Mouse (Mus musculus): ENCODE results near the gene Ppp1r14a. TPM values are rescaled to one million over a fixed set of nuclear protein-coding genes. Genes with fewer than 3 reads are reported as not detected.

Gene Ppp1r14a
- polyA plus RNA-seq, 1 experiment from 2014 or later: 25.1 TPM

DNA sequence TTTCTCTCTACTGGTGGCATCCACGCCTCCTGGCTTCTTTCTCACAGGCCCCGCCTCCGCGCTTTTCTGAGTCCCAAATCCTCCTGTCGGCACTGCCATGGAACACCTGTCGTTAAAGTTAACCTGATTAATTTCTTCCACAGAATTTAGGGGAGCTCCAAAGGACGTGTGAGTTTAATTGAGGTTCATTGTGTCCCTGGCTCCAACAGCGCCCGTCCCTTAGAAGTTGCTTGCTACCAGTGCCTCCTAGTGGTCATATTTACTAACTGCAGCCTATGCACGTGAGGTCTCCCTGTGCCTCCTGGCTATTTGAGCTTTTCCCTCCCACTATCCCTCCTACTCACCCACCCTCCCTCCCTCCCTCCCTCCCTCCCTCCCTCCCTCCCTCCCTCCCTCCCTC, 7.9 kb downstream of the Ppp1r14a start:
- WGBS: 10% methylated on average over 10 of the region's 10 CpGs
- ATAC-seq (ENCODE audit: low FRiP score, low TSS enrichment): no peak; the same call in 1 of the 2 replicates
- H3K4me3 ChIP-seq (ENCODE audit: low read length): no peak overlapping the region

DNA sequence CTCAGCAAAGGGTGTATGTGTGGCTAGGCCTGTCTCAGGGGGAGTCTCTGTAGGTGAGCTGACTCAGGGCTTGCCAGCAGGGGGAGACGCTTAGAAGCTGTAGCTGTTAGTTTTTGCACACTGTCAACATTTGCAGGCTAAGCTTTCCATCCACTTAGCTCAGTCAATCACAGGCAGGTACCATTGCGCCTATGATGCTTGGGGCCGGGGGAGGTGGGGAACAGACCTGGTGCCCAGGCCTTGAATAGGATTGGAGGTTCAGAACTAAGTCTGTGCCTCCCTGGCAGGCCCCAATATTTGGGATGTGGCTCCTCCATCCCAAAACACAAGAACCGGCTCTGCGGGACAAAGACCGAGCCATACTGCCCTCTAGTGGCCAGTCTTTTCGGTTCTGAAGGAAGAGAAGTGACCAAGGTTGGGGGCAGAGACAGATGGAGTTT, 12.0 kb downstream of the Ppp1r14a start:
- Histone ChIP-seq H3K27ac (ENCODE audit: low read length) (no peak overlapping the region), H3K36me3 (ENCODE audit: insufficient read depth, low read length) (no peaks in the 10 kb centered on the region), H3K9me3 (ENCODE audit: low read length) (no peaks in the 10 kb centered on the region), H3K4me2 (replicated peaks; ENCODE audit: low read depth, low read length) (0 out of 2 replicates have a peak overlapping the region, but pooled peaks have one; percentile 17), H3K27me3 (ENCODE audit: insufficient read depth, low read length) (peaks cover 27% of the 10 kb centered on the region), H3K4me3 (ENCODE audit: low read length) (no peak overlapping the region), H3K9ac (replicated peaks; ENCODE audit: low read length) (no peak overlapping the region), H3K4me1 (ENCODE audit: insufficient read depth, low read length) (peaks cover 18% of the 10 kb centered on the region)
- 0% methylated on average over 7 of the region's 7 CpGs for WGBS
- no peak for ATAC-seq (ENCODE audit: low FRiP score, low TSS enrichment)

More for the DNA sequence above, 7.9 kb downstream of the Ppp1r14a start:
- no peak overlapping the region for H3K27ac ChIP-seq (ENCODE audit: low read length)
- peak overlapping the region; percentile 35; the same call in 1 of the 2 replicates for H3K4me2 ChIP-seq (replicated peaks; ENCODE audit: low read depth, low read length)
- H3K9ac ChIP-seq (replicated peaks; ENCODE audit: low read length): no peak overlapping the region
- H3K4me1 ChIP-seq (ENCODE audit: insufficient read depth, low read length): peaks cover 18% of the 10 kb centered on the region
- no peaks in the 10 kb centered on the region for H3K9me3 ChIP-seq (ENCODE audit: low read length)
- no peaks in the 10 kb centered on the region for H3K36me3 ChIP-seq (ENCODE audit: insufficient read depth, low read length)
- H3K27me3 ChIP-seq (ENCODE audit: insufficient read depth, low read length): 0 out of 2 replicates have a peak, but pooled peaks cover 2% of the 10 kb centered on the region

DNA sequence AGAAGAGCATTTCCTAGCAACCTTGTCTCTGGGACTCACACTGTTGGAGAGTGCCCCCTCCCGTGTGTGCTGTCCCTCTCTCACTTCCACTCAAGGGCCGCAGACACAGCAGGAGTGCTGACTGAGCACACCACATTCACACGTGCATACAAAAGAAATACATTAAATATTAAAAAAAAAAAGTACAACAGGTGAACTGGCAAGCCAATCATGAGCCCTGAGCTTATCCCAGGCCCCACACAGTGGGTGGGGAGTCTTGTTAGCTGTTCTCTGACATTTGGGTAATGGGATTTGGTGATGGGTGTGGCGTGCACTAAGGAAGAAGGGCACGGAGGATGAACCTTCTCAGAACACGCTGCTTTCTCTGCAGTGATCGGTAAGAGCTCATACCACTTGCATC, 13.5 kb downstream of the Ppp1r14a start:
- 78% methylated on average over 7 of the region's 7 CpGs for WGBS
- no peak overlapping the region for H3K27ac ChIP-seq (ENCODE audit: low read length)
- no peak overlapping the region for H3K4me3 ChIP-seq (ENCODE audit: low read length)
- peaks cover 24% of the 10 kb centered on the region for H3K4me1 ChIP-seq (ENCODE audit: insufficient read depth, low read length)
- H3K9me3 ChIP-seq (ENCODE audit: low read length): no peaks in the 10 kb centered on the region
- H3K9ac ChIP-seq (replicated peaks; ENCODE audit: low read length): no peak overlapping the region
- H3K36me3 ChIP-seq (ENCODE audit: insufficient read depth, low read length): no peaks in the 10 kb centered on the region
- H3K27me3 ChIP-seq (ENCODE audit: insufficient read depth, low read length): peaks cover 31% of the 10 kb centered on the region
- no peak overlapping the region for H3K4me2 ChIP-seq (replicated peaks; ENCODE audit: low read depth, low read length)
- no peak for ATAC-seq (ENCODE audit: low FRiP score, low TSS enrichment)

DNA sequence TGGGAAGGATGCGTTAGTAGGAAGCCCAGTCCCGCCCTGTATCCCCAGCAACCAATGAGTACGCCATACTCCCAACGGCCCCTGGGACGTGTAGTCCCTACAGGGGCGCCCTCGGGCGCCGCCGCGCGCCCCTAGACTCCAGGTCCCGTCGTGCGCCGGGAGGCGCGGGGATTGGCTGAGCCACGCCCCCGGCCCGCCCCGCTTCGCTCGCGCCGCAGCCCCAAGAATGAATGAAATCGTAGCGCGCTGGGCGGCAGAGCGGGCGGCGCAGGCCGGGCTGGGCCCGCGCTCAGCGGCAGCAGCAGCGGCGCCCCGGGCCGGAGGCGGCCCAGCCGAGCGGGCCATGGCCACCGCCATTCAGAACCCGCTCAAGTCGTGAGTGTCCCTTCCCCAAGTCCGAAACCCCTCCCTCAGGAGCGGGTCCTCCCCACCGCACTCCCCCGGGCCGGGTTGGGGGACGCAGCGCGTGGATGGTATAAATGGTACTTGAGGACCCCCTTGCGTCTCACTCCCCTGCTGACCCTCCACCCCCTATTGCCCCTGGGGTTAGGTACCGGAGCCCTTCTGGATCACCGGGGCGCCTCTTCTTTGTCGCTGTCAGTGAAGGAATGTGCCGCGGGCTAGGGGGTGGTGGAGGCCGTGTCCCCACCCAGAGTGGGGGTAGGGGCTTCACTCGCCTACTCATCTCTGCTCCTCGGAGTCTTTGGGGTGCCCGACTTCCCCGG, 14.8 kb downstream of the Ppp1r14a start, which contains the start of gene Dpf1:
TSS of gene Dpf1 (plus strand) at position 214 of the 725 bp plus-strand sequence.
- Histone ChIP-seq H3K4me3 (ENCODE audit: low read length) (peak within 1 kb of the TSS; percentile 56), H3K4me2 (replicated peaks; ENCODE audit: low read depth, low read length) (peak within 1 kb of the TSS; percentile 98), H3K9ac (replicated peaks; ENCODE audit: low read length) (peak within 1 kb of the TSS; percentile 69), H3K27me3 (ENCODE audit: insufficient read depth, low read length) (peaks cover 40% of the 10 kb centered on the region), H3K27ac (ENCODE audit: low read length) (no peak within 1 kb of the TSS), H3K9me3 (ENCODE audit: low read length) (no peaks in the 10 kb centered on the region), H3K36me3 (ENCODE audit: insufficient read depth, low read length) (no peaks in the 10 kb centered on the region), H3K4me1 (ENCODE audit: insufficient read depth, low read length) (peaks cover 33% of the 10 kb centered on the region)
- 0% methylated on average over 47 of the region's 67 CpGs for WGBS
- peak; percentile 86 for ATAC-seq (ENCODE audit: low FRiP score, low TSS enrichment)

DNA sequence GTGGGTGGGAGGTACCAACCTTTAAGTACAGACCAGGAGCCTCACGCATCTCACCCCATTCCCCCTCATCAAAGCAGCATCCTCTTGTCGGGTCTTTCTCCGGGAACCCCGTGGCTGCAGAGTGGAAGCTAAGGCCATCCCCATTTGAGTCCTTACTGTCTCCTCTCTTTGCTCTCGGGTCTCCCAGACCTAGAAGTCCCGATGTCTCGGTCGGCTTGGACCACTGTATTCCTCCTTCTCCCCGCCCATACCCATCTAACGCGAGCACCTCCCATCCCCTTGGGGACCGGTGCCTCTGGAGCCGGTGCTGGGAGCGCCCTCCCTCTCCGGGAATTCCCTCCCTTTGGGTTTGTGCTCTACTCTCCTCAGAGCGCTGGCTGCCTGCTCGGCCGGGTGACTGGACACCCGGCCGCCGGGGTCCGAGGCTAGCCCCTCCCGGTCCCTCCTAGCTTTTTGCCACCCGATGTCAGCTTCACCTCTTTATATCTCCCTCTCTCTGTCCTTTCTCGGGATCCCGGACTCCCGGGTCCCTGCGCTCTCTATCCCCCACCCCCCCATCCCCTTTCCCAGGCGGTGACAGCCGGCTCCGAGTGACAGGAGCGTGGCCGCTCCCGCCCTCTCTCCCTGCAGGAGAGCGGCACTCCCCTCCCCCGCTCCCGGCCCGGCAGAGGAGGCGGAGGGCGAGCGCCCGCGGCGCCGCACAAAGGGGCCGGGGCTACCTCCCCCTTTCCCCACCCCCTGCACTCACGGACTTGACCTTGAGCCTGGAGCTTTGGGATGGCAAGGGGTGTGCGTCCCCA, 15.6 kb downstream of the Ppp1r14a start:
- H3K4me1 ChIP-seq (ENCODE audit: insufficient read depth, low read length): peaks cover 41% of the 10 kb centered on the region
- no peak for ATAC-seq (ENCODE audit: low FRiP score, low TSS enrichment)
- no peaks in the 10 kb centered on the region for H3K36me3 ChIP-seq (ENCODE audit: insufficient read depth, low read length)
- no peak overlapping the region for H3K27ac ChIP-seq (ENCODE audit: low read length)
- no peaks in the 10 kb centered on the region for H3K9me3 ChIP-seq (ENCODE audit: low read length)
- under 1% methylated on average over 48 of the region's 48 CpGs for WGBS
- H3K9ac ChIP-seq (replicated peaks; ENCODE audit: low read length): peak overlapping the region; percentile 69
- peak overlapping the region; percentile 98 for H3K4me2 ChIP-seq (replicated peaks; ENCODE audit: low read depth, low read length)
- peaks cover 44% of the 10 kb centered on the region for H3K27me3 ChIP-seq (ENCODE audit: insufficient read depth, low read length)
- H3K4me3 ChIP-seq (ENCODE audit: low read length): peak overlapping the region; percentile 56

DNA sequence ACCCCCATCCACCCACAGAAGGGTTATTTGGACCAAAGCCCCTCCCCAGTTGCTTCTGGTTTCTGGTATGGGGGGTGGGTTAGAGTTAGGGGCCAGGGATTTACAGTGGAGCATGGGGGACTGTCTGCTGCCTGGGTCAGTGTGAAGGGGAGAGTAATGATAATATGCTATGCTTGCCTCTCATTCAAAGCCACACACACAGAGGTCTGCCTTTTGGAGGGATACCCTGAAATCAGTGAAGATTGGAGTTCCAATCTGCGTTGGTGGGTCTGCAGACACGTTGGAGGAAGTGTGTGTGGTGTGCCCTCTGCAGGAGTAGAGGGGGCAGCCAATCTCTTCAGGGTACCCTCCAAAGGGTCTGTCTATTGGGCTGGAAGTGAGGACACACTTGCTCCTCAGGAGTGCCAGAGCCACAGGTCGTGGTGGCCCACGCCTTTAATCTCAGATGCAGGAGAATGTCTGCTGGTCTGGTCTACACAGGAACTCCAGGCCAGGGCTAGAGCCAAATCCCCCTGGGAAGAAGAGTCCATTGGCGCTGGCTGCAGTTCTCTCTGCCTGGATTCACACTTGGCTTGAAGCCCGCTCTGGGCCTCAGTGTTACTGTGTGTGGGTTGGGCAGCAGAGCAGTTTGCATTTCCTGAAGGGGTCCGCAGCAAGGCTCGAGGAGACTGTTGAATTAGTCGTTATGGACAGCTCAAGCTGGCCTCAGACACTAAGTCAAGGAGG, 16.3 kb downstream of the Ppp1r14a start:
- Histone ChIP-seq H3K4me3 (ENCODE audit: low read length) (peak overlapping the region; percentile 56), H3K27me3 (ENCODE audit: insufficient read depth, low read length) (peaks cover 51% of the 10 kb centered on the region), H3K4me1 (ENCODE audit: insufficient read depth, low read length) (peaks cover 42% of the 10 kb centered on the region), H3K9ac (replicated peaks; ENCODE audit: low read length) (peak overlapping the region; percentile 69; the same call in 1 of the 2 replicates), H3K27ac (ENCODE audit: low read length) (no peak overlapping the region), H3K4me2 (replicated peaks; ENCODE audit: low read depth, low read length) (peak overlapping the region; percentile 98), H3K9me3 (ENCODE audit: low read length) (no peaks in the 10 kb centered on the region), H3K36me3 (ENCODE audit: insufficient read depth, low read length) (no peaks in the 10 kb centered on the region)
- ATAC-seq (ENCODE audit: low FRiP score, low TSS enrichment): no peak
- WGBS: 27% methylated on average over 9 of the region's 9 CpGs

DNA sequence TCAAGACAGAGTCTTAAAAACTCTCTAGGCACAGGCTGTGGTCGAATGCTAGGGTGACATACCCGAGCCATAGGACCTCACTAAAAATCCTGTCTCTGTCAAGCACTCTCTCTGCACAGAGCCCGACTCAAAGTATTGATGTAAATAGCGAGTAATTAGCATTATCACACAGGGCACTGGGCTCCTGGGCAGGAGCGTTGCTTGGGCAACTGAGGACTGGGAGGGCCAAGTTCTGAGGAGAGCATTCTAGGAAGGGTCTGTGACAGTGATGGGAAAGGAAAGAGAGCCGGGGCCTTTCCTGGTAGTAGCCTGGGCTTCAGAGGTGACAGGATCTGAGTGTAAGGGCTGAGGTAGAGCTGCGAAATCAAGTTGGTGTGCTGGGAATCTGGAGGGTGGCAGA, 17.0 kb downstream of the Ppp1r14a start:
- H3K27me3 ChIP-seq (ENCODE audit: insufficient read depth, low read length): peaks cover 57% of the 10 kb centered on the region
- H3K36me3 ChIP-seq (ENCODE audit: insufficient read depth, low read length): no peaks in the 10 kb centered on the region
- no peak overlapping the region for H3K4me2 ChIP-seq (replicated peaks; ENCODE audit: low read depth, low read length)
- no peak overlapping the region for H3K4me3 ChIP-seq (ENCODE audit: low read length)
- no peak for ATAC-seq (ENCODE audit: low FRiP score, low TSS enrichment)
- no peak overlapping the region for H3K27ac ChIP-seq (ENCODE audit: low read length)
- no peak overlapping the region for H3K9ac ChIP-seq (replicated peaks; ENCODE audit: low read length)
- no peaks in the 10 kb centered on the region for H3K9me3 ChIP-seq (ENCODE audit: low read length)
- 50% methylated on average over 7 of the region's 7 CpGs for WGBS
- peaks cover 42% of the 10 kb centered on the region for H3K4me1 ChIP-seq (ENCODE audit: insufficient read depth, low read length)

DNA sequence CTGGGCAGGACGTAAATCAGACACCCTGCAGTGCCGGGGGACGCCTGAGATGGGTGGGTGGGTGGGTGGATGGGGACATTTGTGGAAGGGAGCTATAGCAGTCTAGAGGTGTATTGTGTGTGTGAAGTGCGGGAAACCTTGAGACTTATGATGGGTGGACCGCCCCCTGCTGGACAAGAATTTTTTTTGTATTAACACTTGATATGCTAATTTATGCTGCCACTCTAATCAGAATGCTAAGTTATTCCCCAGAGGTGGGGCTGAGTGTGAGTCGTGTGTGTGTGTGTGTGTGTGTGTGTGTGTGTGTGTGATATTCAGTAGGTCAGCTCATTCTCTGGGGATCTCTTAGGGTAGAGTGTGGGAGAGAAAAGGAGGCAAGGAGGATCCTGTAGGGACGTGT, 17.5 kb downstream of the Ppp1r14a start:
- Histone ChIP-seq H3K4me2 (replicated peaks; ENCODE audit: low read depth, low read length) (no peak overlapping the region), H3K4me1 (ENCODE audit: insufficient read depth, low read length) (peaks cover 42% of the 10 kb centered on the region), H3K36me3 (ENCODE audit: insufficient read depth, low read length) (no peaks in the 10 kb centered on the region), H3K9ac (replicated peaks; ENCODE audit: low read length) (no peak overlapping the region), H3K27ac (ENCODE audit: low read length) (no peak overlapping the region), H3K4me3 (ENCODE audit: low read length) (no peak overlapping the region), H3K9me3 (ENCODE audit: low read length) (no peaks in the 10 kb centered on the region), H3K27me3 (ENCODE audit: insufficient read depth, low read length) (peaks cover 57% of the 10 kb centered on the region)
- WGBS: 32% methylated on average over 7 of the region's 7 CpGs
- no peak for ATAC-seq (ENCODE audit: low FRiP score, low TSS enrichment)

DNA sequence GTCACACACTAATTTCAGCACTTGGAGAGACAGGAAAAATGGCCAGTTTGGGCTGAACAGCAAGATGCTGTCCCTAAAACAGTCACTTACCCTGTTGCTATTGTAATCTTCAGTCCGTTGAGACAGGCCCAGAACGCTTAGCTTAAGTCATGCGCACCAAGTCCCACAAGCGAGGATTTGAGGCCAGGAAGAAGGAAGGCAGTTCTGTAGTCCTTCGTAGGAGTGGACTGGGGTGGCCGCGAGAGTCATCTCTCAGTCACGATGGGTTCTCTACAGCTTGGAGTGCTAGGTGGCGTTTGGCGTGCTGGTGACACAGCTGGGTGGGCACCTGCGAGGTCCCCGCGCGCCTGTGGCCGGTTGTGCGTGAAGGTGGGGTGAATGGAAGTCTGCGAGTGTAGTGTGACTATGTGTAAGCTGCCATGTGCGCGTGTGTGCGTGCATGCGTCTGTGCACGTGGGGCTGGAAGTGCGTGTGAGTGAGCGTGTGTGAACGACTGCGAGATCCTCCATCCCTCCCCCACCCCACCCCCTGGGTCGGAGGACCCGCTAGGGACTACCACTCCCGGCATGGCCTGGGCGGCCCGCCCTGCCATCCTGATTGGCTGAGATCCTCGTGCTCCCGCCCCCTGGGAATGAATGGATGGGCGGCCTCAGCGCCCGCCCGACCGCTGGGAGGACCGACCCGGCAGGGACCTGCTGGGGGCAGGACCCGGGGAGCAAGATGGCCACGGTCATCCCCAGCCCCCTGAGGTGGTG, 18.4 kb downstream of the Ppp1r14a start:
- Histone ChIP-seq H3K4me1 (ENCODE audit: insufficient read depth, low read length) (peaks cover 42% of the 10 kb centered on the region), H3K27me3 (ENCODE audit: insufficient read depth, low read length) (peaks cover 57% of the 10 kb centered on the region), H3K4me2 (replicated peaks; ENCODE audit: low read depth, low read length) (peak overlapping the region; percentile 97), H3K36me3 (ENCODE audit: insufficient read depth, low read length) (no peaks in the 10 kb centered on the region), H3K9me3 (ENCODE audit: low read length) (no peaks in the 10 kb centered on the region), H3K4me3 (ENCODE audit: low read length) (peak overlapping the region; percentile 76), H3K9ac (replicated peaks; ENCODE audit: low read length) (peak overlapping the region; percentile 66), H3K27ac (ENCODE audit: low read length) (no peak overlapping the region)
- 2% methylated on average over 42 of the region's 42 CpGs for WGBS
- ATAC-seq (ENCODE audit: low FRiP score, low TSS enrichment): peak; percentile 86

All from kidney, embryonic 16.5 days (tissue).